Mouse (Mus musculus) embryonic facial prominence, embryonic 15.5 days (tissue): Measurements from ENCODE around the gene Epb42. TPM values are rescaled to one million over a fixed set of nuclear protein-coding genes. Genes with fewer than 3 reads are reported as not detected.
A peak's percentile ranks its signal among the peaks of the same experiment; 100 is the strongest.
"Not testable (repeated sequence)": the region's sequence is repeated elsewhere in the genome, so short reads cannot be mapped to it uniquely, and the experiment has no call there.

ENCODE experiments used
- ATAC-seq: fragments of 200-750 bp; cut with Nextera tagmentation; 2 replicates; pipeline ENCODE4 v1.8.0; 2017; ENCODE audit warnings: low read depth, moderate TSS enrichment; ENCODE audit not compliant: insufficient number of reproducible peaks, low FRiP score, low TSS enrichment
- H3K27ac ChIP-seq: fragments of 300-500 bp; sonication (generic); replicated peaks from 2 replicates; pipeline ENCODE4 v1.5.1; 2015; ENCODE audit warnings: mild to moderate bottlenecking, inconsistent platforms
- H3K27me3 ChIP-seq: fragments of 300-500 bp; sonication (generic); 2 replicates; pipeline ENCODE4 v1.6.1; 2015; ENCODE audit warnings: inconsistent platforms
- H3K36me3 ChIP-seq: fragments of 300-500 bp; sonication (generic); 2 replicates; pipeline ENCODE4 v1.6.1; 2015; ENCODE audit warnings: mild to moderate bottlenecking, inconsistent platforms
- H3K4me1 ChIP-seq: fragments of 300-500 bp; sonication (generic); 2 replicates; pipeline ENCODE4 v1.6.1; 2015; ENCODE audit warnings: inconsistent platforms
- H3K4me2 ChIP-seq: fragments of 300-500 bp; sonication (generic); replicated peaks from 2 replicates; pipeline ENCODE4 v1.6.1; 2015; ENCODE audit warnings: mild to moderate bottlenecking, inconsistent platforms
- H3K4me3 ChIP-seq: fragments of 300-500 bp; sonication (generic); replicated peaks from 2 replicates; pipeline ENCODE4 v1.5.1; 2015; ENCODE audit warnings: mild to moderate bottlenecking, inconsistent platforms
- H3K9ac ChIP-seq: fragments of 300-500 bp; sonication (generic); 2 replicates; pipeline ENCODE4 v1.6.1; 2015; ENCODE audit warnings: inconsistent platforms
- H3K9me3 ChIP-seq: fragments of 300-500 bp; sonication (generic); replicated peaks from 2 replicates; pipeline ENCODE4 v1.6.1; 2016; ENCODE audit warnings: inconsistent platforms
- WGBS: fragments of 180-500 bp; shearing (Covaris S2); methylation state at CpG from one replicate; pipeline ENCODE4 v1.1.7; 2015; 5-methylcytosine and 5-hydroxymethylcytosine counted together
- polyA plus RNA-seq: library from polyadenylated mRNA; unstranded; fragments of >200 nt; fragmentation: Nextera tagmentation; extraction: Ambion mirVana; gene quantifications from 2 replicates; pipeline ENCODE4 v1.2.1, GENCODE M21; 2015

The Epb42 gene
- polyA plus RNA-seq, 1 experiment from 2014 or later: 0.69 TPM

DNA sequence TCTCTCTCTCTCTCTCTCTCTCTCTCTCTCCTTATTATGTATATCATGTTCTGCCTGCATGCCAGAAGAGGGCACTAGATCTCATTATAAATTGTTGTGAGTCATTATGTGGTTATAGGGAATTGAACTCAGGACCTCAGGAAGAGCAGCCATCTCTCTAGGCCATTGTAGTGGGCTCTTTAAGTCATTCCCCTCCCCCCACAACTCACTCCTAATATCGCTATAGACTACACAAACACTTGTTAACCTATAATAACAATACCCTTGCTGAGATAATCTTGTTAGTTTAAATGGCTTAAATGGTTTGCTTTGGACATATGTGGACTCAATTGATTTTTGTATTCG lies 58.2 kb downstream of the Epb42 start:
- Histone ChIP-seq H3K36me3 (no peaks in the 10 kb centered on the region), H3K9me3 (no peaks in the 10 kb centered on the region), H3K27ac (no peak overlapping the region), H3K9ac (no peak overlapping the region), H3K4me3 (no peak overlapping the region), H3K4me2 (no peak overlapping the region), H3K27me3 (no peaks in the 10 kb centered on the region), H3K4me1 (0 out of 2 replicates have a peak, but pooled peaks cover 6% of the 10 kb centered on the region)
- WGBS: 63% methylated on average over 2 of the region's 2 CpGs
- ATAC-seq: no peak

DNA sequence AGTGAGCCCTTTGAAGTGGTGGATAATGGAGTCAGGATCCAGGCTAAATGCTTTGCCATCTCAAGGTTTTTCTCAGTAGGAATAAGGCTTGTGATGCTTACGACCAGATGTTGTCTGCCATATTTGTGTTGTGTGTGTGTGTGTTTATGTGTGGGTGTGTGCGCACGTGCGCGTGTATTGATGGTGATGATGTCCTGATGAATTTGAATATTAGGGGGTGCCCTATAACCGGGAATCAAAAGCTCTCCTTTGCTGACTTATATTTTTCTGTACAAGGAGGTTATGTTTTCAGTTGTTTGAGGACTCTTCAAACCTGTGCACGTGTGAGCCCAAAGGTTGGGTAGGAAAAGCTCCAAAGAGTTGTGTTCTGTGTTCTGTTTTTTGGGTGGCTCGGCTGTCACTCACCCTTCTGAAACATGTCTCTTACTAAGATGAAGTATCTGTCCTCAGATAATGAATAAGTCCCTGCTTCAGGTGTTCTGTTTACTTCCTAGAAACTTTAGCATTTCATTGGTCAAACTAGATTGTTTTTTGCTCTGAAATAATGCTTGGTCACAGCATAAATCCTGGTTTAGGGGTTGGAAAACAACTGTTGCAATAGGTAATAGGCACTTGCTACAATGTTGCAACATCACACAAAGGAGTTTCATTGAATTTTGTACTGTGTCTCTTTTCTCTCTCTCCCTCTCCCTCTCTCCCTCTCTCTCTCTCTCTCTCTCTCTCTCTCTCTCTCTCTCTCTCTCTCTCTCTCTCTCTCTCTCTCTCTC lies 58.8 kb downstream of the Epb42 start:
- H3K9ac ChIP-seq: no peak overlapping the region
- no peak for ATAC-seq

DNA sequence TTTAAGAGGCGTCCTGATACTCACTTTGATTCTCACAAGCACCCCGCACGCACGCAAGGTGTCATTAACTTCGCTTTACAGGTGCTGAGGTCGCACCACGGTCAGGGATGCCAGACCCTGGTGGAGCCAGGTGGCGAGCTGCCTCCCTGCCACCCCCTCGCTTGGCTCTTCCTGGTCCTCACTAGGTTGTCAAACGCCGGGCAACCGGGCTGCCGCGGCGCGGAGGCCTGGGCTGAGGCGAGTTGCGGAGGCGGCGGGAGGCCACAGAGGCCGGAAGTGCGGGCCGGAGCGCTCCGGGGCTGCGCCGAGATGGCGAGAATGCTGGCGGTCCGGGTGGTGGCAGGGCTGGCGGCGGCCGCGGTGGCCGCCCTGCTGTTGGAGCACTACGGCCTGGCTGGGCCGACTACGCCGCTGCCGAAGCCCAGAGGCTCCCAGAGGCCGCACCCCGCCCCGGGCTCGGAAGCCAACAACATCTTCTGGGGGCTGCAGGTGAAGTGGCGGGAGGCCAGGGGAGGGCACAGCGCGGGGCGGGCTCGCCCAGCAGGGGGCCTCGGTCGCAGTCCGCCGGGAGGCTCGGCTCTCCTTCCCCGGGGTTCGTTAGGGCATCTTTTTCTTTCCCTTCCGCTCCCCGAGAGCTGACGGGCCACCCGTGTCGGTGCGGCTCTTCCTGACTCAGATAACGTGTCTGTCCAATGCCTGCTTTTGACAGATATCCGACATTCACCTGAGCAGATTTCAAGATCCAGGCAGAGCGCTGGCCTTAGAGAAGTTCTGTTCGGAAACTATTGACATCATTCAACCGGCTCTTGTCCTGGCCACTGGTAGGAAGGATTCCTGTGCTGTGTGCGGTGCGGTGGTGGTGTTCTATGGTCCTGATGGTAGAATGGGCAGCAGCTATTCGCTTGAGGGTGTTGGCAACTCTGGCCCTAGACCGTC lies 59.6 kb downstream of the Epb42 start, which contains the start of gene Tmem62:
Gene Tmem62 (plus strand): TSS at position 28 of the 936 bp plus-strand sequence.
- Histone ChIP-seq H3K36me3 (no peaks in the 10 kb centered on the region), H3K27ac (peak within 1 kb of the TSS; percentile 60; the same call in 1 of the 2 replicates), H3K27me3 (no peaks in the 10 kb centered on the region), H3K9me3 (no peaks in the 10 kb centered on the region), H3K9ac (peak within 1 kb of the TSS; percentile 74), H3K4me2 (peak within 1 kb of the TSS; percentile 96), H3K4me3 (peak within 1 kb of the TSS; percentile 74), H3K4me1 (0 out of 2 replicates have a peak, but pooled peaks cover 9% of the 10 kb centered on the region)
- peak; percentile 72 for ATAC-seq
- under 1% methylated on average over 65 of the region's 71 CpGs for WGBS

More for the DNA sequence above, 58.8 kb downstream of the Epb42 start:
- H3K9me3 ChIP-seq: no peaks in the 10 kb centered on the region
- H3K27me3 ChIP-seq: no peaks in the 10 kb centered on the region
- peak overlapping the region; percentile 74 for H3K4me3 ChIP-seq
- H3K4me1 ChIP-seq: 0 out of 2 replicates have a peak, but pooled peaks cover 7% of the 10 kb centered on the region
- no peaks in the 10 kb centered on the region for H3K36me3 ChIP-seq
- peak overlapping the region; percentile 96 for H3K4me2 ChIP-seq
- no peak overlapping the region for H3K27ac ChIP-seq
- 81% methylated on average over 8 of the region's 8 CpGs for WGBS

DNA sequence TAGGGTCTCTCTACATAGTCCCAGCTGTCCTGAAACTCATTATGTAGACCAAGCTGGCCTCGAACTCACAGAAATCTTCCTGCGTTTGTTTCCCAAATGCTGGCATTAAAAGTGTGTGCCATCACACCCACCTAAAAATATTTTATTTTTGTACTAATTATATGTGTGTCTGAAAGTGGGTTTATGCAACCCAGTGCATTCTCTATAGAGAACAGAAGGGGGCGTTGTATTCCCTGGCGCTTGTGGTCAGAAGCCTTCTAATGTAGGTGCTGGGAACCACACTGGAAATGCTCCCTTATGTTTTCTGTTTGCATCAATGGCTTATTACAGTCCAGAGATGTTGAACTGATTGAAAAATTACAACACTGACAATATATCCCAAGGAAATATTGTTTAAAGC lies 60.6 kb downstream of the Epb42 start:
- no peak overlapping the region for H3K9ac ChIP-seq
- H3K27me3 ChIP-seq: no peaks in the 10 kb centered on the region
- no peak for ATAC-seq
- no peaks in the 10 kb centered on the region for H3K9me3 ChIP-seq
- H3K36me3 ChIP-seq: no peaks in the 10 kb centered on the region
- 47% methylated on average over 4 of the region's 4 CpGs for WGBS
- H3K4me2 ChIP-seq: no peak overlapping the region
- no peak overlapping the region for H3K27ac ChIP-seq
- H3K4me3 ChIP-seq: no peak overlapping the region
- 0 out of 2 replicates have a peak, but pooled peaks cover 9% of the 10 kb centered on the region for H3K4me1 ChIP-seq

DNA sequence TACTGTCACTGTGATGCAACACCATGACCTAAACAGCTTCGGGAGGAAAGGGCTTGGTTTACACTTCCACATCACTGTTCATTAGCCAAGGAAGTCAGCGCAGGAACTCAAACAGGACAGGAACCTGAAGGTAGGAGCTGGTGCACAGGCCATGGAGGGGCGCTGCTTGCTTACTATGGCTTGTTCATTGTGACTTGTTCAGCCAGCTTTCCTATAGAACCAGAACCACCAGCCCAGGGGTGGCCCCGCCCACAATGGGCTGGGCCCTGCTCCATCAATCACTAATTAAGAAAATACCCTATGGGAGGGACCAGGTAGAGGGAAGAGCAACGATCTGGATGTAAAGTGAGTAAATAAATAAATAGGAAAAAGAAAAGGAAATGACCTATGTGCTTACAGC lies 63.9 kb downstream of the Epb42 start:
- Histone ChIP-seq H3K36me3 (no peaks in the 10 kb centered on the region), H3K9me3 (no peaks in the 10 kb centered on the region), H3K9ac (no peak overlapping the region), H3K4me3 (no peak overlapping the region), H3K27ac (no peak overlapping the region), H3K4me2 (no peak overlapping the region), H3K27me3 (no peaks in the 10 kb centered on the region), H3K4me1 (peaks cover 16% of the 10 kb centered on the region; the same call in 1 of the 2 replicates)
- ATAC-seq: no peak
- WGBS: 14% methylated on average over 5 of the region's 5 CpGs

DNA sequence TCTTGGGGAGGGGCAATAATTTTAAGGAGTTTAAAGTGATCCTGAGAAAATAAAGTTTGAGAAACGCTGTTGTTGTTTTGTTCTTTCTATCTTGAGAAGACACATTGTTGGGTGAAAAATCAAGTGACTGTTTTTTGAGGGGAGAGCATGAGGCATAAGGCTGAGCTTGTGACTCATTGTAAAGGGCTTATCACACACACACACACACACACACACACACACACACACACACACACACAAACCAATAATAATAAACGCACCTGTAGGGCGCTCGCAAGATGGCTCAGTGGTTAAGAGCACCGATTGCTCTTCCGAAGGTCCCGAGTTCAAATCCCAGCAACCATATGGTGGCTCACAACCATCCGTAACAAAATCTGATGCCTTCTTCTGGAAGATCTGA lies 64.6 kb downstream of the Epb42 start:
- H3K4me1 ChIP-seq: peaks cover 13% of the 10 kb centered on the region; the same call in 1 of the 2 replicates
- H3K27me3 ChIP-seq, H3K9ac ChIP-seq, H3K9me3 ChIP-seq, ATAC-seq, H3K36me3 ChIP-seq, H3K27ac ChIP-seq, H3K4me2 ChIP-seq, H3K4me3 ChIP-seq: not testable (repeated sequence)
- WGBS: 93% methylated on average over 8 of the region's 8 CpGs

DNA sequence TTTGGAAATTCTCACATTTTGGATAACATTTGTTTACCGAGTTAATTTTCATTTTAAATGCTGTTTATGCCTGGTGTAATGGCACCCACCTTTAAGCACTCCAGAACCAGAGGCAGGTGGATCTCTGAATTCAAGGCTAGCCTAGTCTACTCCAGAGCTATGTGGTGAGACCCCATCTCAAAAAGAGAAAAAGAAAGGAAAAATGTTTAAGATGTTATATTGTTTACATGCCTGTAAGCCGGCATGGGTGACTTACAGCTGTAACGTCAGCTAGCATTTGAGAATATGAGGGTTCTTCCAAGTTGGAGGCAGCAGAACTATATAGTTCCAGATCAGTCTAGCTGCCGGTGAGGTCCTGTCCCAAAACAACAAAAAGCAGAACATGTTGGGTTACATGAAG lies 65.1 kb downstream of the Epb42 start:
- no peaks in the 10 kb centered on the region for H3K36me3 ChIP-seq
- no peak for ATAC-seq
- no peak overlapping the region for H3K4me3 ChIP-seq

DNA sequence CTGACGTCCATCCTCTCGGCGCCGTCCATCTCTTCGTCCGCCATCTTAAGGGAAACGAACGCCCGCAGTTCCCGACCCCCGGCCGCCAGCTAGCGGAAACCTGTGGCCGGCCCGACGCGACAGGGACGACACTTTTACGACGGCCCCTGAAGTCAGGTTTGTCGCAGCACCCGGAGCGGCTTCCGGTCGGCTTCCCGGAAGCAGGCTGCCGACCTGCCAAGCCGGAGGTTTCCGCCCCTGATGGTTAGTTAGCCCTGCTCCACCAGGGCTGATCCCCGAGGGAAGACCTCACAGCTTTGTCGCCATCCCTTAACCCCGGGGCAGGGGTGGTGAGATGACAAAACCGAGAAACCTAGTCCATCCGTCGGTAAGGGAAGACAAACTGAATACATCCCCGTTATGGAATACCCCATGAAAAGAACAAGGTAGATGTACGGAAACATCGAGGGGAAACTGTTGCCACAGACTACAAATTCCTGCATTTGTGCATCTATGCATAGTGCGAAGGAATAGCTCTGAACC lies 66.3 kb downstream of the Epb42 start, which contains the start of gene Ubr1:
Gene Ubr1 (minus strand): TSS at position 157 of the 522 bp plus-strand sequence.
- peak within 1 kb of the TSS; percentile 82 for H3K27ac ChIP-seq
- peak within 1 kb of the TSS; percentile 69 for H3K4me2 ChIP-seq
- H3K4me1 ChIP-seq: peaks cover 9% of the 10 kb centered on the region; the same call in 1 of the 2 replicates
- ATAC-seq: peak; percentile 85
- WGBS: 0% methylated on average over 39 of the region's 39 CpGs
- no peaks in the 10 kb centered on the region for H3K36me3 ChIP-seq
- no peaks in the 10 kb centered on the region for H3K27me3 ChIP-seq
- no peaks in the 10 kb centered on the region for H3K9me3 ChIP-seq
- H3K9ac ChIP-seq: peak within 1 kb of the TSS; percentile 72
- H3K4me3 ChIP-seq: peak within 1 kb of the TSS; percentile 78

More for the DNA sequence above, 65.1 kb downstream of the Epb42 start:
- peaks cover 10% of the 10 kb centered on the region; the same call in 1 of the 2 replicates for H3K4me1 ChIP-seq
- no peaks in the 10 kb centered on the region for H3K27me3 ChIP-seq
- 85% methylated on average over 4 of the region's 4 CpGs for WGBS
- no peak overlapping the region for H3K4me2 ChIP-seq
- H3K9me3 ChIP-seq: no peaks in the 10 kb centered on the region
- H3K9ac ChIP-seq: no peak overlapping the region
- no peak overlapping the region for H3K27ac ChIP-seq

DNA sequence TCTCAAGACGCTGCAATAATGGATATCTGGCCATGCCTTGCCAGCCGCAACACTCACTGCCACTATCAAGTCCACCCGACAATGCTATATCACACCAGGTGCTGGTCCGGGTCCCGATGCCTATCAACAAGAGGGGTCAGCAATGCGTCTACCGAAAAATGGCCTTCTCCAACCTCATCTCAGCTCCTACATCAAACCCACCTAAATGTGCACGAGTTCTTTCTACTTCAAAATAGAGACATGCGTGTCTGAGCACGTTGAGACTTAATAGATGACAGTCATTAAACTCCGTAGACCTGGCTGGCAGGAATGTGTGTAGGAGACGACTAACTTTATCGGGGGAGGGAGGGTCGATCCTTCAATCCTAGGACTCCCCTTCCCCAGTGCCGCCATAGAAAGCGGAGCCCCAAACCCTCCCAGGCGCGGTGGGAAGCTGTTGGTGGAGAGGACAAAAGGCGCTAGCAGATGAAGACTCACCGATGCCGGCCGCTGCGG lies 66.8 kb downstream of the Epb42 start:
- peaks cover 9% of the 10 kb centered on the region; the same call in 1 of the 2 replicates for H3K4me1 ChIP-seq
- peak; percentile 19 for ATAC-seq
- WGBS: 0% methylated on average over 23 of the region's 23 CpGs

More for the DNA sequence above, 66.8 kb downstream of the Epb42 start:
- Histone ChIP-seq H3K4me3 (peak overlapping the region; percentile 78), H3K27me3 (no peaks in the 10 kb centered on the region), H3K9me3 (no peaks in the 10 kb centered on the region), H3K36me3 (no peaks in the 10 kb centered on the region), H3K9ac (peak overlapping the region; percentile 72), H3K4me2 (peak overlapping the region; percentile 69), H3K27ac (peak overlapping the region; percentile 82)
